Mouse (Mus musculus) midbrain, postnatal 0 days (tissue): ENCODE results near the gene Dnm2. TPM values are rescaled to one million over a fixed set of nuclear protein-coding genes. Genes with fewer than 3 reads are reported as not detected.
"Not testable (repeated sequence)": the region's sequence is repeated elsewhere in the genome, so short reads cannot be mapped to it uniquely, and the experiment has no call there.

Experiments
- ATAC-seq: fragments of 200-750 bp; cut with Nextera tagmentation; 2 replicates; pipeline ENCODE4 v1.8.0; 2017; ENCODE audit warnings: moderate number of reproducible peaks, mild to moderate bottlenecking, moderate TSS enrichment, moderate library complexity; ENCODE audit not compliant: low FRiP score
- DNase-seq: peaks from one replicate; pipeline ENCODE4 v3.0.0-alpha.2; 2015; ENCODE audit warnings: low spot score
- H3K27ac ChIP-seq: fragments of 300-500 bp; sonication (generic); 2 replicates; pipeline ENCODE4 v1.5.1; 2014; ENCODE audit warnings: low read depth, mild to moderate bottlenecking, low read length, mixed read lengths
- H3K27me3 ChIP-seq: fragments of 300-500 bp; sonication (generic); 2 replicates; pipeline ENCODE4 v1.6.1; 2014; ENCODE audit warnings: low read length, control low read depth, mixed read lengths; ENCODE audit not compliant: insufficient read depth
- H3K36me3 ChIP-seq: fragments of 300-500 bp; sonication (generic); 2 replicates; pipeline ENCODE4 v1.6.1; 2014; ENCODE audit warnings: low read length, control low read depth, mixed read lengths; ENCODE audit not compliant: insufficient read depth
- H3K4me1 ChIP-seq: fragments of 300-500 bp; sonication (generic); 2 replicates; pipeline ENCODE4 v1.6.1; 2014; ENCODE audit warnings: mild to moderate bottlenecking, control low read depth, antibody characterized with exemption, low read length, mixed read lengths; ENCODE audit not compliant: insufficient read depth
- H3K4me2 ChIP-seq: fragments of 300-500 bp; sonication (generic); 2 replicates; pipeline ENCODE4 v1.6.1; 2014; ENCODE audit warnings: low read depth, mild to moderate bottlenecking, low read length, mixed read lengths; ENCODE audit not compliant: poor library complexity, severe bottlenecking
- H3K4me3 ChIP-seq: fragments of 300-500 bp; sonication (generic); 2 replicates; pipeline ENCODE4 v1.5.1; 2014; ENCODE audit warnings: low read depth, mild to moderate bottlenecking, low read length, moderate library complexity
- H3K9ac ChIP-seq: fragments of 300-500 bp; sonication (generic); replicated peaks from 2 replicates; pipeline ENCODE4 v1.6.1; 2014; ENCODE audit warnings: mild to moderate bottlenecking, low read length, moderate library complexity, mixed read lengths; ENCODE audit not compliant: poor library complexity, severe bottlenecking
- H3K9me3 ChIP-seq: fragments of 300-500 bp; sonication (generic); 2 replicates; pipeline ENCODE4 v1.6.1; 2016; ENCODE audit warnings: low read length, control low read depth
- CTCF ChIP-seq: IDR thresholded peaks from 2 replicates; pipeline ENCODE4 v1.5.1; 2016; ENCODE audit warnings: antibody characterized with exemption, mild to moderate bottlenecking
- WGBS: fragments of 180-500 bp; shearing (Covaris S2); extraction: QIAGEN DNeasy Blood & Tissue Kit; methylation state at CpG from one replicate; pipeline ENCODE4 v1.1.7; 2014; 5-methylcytosine and 5-hydroxymethylcytosine counted together
- polyA plus RNA-seq: library from polyadenylated mRNA; unstranded; fragments of >200 nt; fragmentation: Nextera tagmentation; extraction: Ambion mirVana; gene quantifications from 2 replicates; pipeline ENCODE4 v1.2.1, GENCODE M21; 2015
- total RNA-seq: library from RNA; depleted of rRNA; stranded (reverse); fragments of >200 nt; gene quantifications from 2 replicates; pipeline ENCODE4 v1.2.3, GENCODE M21; 2014

The Dnm2 gene
- total and polyA plus RNA-seq, 2 experiments from 2014 or later = 59.2 to 69.2 TPM

- TF ChIP-seq CTCF = no peak
- peak overlapping the region; percentile 76 for H3K4me2 ChIP-seq
- WGBS = 79% methylated on average over 9 of the region's 9 CpGs
- peak overlapping the region; percentile 55; the same call in 1 of the 2 replicates for H3K9ac ChIP-seq
- H3K27ac ChIP-seq = peak overlapping the region; percentile 79
- no peak for DNase-seq
- H3K36me3 ChIP-seq = peaks cover 25% of the 10 kb centered on the region
- H3K27me3 ChIP-seq = no peaks in the 10 kb centered on the region
- peaks cover 11% of the 10 kb centered on the region; the same call in 1 of the 2 replicates for H3K4me1 ChIP-seq
- no peak for ATAC-seq
- H3K9me3 ChIP-seq = no peaks in the 10 kb centered on the region
- H3K4me3 ChIP-seq = peak overlapping the region; percentile 44
Observed at GRCm38 (mm10) chr9:21511052-21511451, 86.3 kb downstream of the Dnm2 start.

- DNase-seq (no peak), ATAC-seq (no peak)
- TF ChIP-seq CTCF = no peak
- Histone ChIP-seq H3K27me3 (no peaks in the 10 kb centered on the region), H3K4me3 (no peak overlapping the region), H3K9me3 (no peaks in the 10 kb centered on the region), H3K4me2 (no peak overlapping the region), H3K27ac (no peak overlapping the region), H3K4me1 (peaks cover 11% of the 10 kb centered on the region; the same call in 1 of the 2 replicates), H3K9ac (no peak overlapping the region), H3K36me3 (peaks cover 2% of the 10 kb centered on the region; the same call in 1 of the 2 replicates)
- 99% methylated on average over 4 of the region's 4 CpGs for WGBS
Observed at GRCm38 (mm10) chr9:21513466-21513865, 88.8 kb downstream of the Dnm2 start.

DNA sequence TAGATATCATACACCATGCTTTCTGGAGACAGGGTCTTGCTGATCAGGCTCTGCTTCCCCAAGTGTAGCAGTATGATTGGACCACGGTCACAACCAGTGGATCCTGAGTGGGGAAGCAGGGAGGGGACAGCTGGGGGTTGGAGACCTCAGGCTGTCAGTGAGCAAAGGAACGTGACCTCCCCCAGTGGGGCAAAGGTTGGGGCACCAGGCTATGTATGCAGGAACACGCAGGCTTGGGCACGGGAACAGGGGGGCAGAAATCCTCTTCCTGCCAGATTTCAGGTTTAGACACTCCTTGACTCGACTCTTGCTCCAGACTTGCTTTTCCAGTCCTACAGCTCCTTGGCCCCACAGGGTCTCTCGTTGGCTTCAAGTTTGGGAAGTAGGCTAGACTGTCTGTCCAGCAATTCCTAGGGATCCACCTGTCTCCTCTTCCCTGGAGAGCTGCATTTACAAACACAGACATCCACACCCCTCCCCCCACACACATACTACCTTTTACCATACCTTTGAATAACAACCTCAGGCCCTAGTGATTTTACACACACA, 93.3 kb downstream of the Dnm2 start:
- Histone ChIP-seq H3K4me2 (no peak overlapping the region), H3K4me3 (no peak overlapping the region), H3K4me1 (no peaks in the 10 kb centered on the region), H3K27ac (no peak overlapping the region), H3K9me3 (no peaks in the 10 kb centered on the region), H3K9ac (no peak overlapping the region), H3K27me3 (no peaks in the 10 kb centered on the region), H3K36me3 (no peaks in the 10 kb centered on the region)
- ATAC-seq (no peak), DNase-seq (no peak)
- 78% methylated on average over 6 of the region's 6 CpGs for WGBS
- TF ChIP-seq CTCF = no peak

- H3K4me3 ChIP-seq, H3K4me2 ChIP-seq, H3K9ac ChIP-seq, H3K9me3 ChIP-seq, H3K4me1 ChIP-seq, ATAC-seq, H3K36me3 ChIP-seq, H3K27me3 ChIP-seq, DNase-seq, H3K27ac ChIP-seq: not testable (repeated sequence)
- 86% methylated on average over 6 of the region's 6 CpGs for WGBS
Observed at GRCm38 (mm10) chr9:21518690-21519089, 94.0 kb downstream of the Dnm2 start.

DNA sequence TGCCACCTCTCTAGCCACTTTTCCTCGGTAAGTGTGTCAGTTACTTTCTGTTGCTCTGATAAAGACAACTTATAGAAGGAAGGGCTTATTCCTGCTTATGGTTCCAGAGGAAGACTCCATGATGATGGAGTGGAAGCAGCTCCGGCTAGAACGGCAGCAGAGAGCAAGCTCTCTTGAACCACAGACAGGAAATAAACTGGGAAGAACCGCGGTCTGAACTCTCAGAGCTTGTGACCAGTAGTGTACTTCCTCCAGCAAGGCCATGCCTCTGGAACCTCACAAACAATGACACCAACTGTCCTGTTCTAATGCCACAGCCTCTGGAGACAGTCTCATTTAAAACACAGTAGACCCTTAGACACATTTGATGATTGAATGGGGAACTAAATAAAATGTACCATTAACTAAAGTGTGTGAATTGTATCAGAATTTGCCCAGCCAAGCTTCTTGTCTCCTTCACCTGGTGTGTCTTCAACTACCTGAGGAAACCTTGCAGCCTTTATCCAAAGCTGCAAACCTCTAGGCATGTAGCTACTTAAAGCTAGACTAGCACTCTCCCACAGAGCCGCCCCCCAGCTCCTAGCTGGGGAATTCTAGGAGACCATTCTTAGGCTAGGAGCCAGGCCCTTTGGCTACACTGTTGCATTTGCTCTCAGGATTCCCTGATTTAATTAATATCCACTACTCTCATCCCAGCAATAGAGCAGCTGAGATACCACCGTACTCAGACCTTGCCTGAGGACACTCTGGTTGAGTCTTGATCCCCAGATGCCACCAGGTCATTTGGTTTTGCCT, 100.6 kb downstream of the Dnm2 start:
- Histone ChIP-seq H3K9me3 (no peaks in the 10 kb centered on the region), H3K4me2 (no peak overlapping the region), H3K27me3 (no peaks in the 10 kb centered on the region), H3K4me1 (no peaks in the 10 kb centered on the region), H3K9ac (no peak overlapping the region), H3K36me3 (no peaks in the 10 kb centered on the region), H3K27ac (no peak overlapping the region; the same call in 1 of the 2 replicates), H3K4me3 (no peak overlapping the region)
- DNase-seq = no peak
- 76% methylated on average over 7 of the region's 7 CpGs for WGBS
- no peak for ATAC-seq
- no peak for TF ChIP-seq CTCF

DNA sequence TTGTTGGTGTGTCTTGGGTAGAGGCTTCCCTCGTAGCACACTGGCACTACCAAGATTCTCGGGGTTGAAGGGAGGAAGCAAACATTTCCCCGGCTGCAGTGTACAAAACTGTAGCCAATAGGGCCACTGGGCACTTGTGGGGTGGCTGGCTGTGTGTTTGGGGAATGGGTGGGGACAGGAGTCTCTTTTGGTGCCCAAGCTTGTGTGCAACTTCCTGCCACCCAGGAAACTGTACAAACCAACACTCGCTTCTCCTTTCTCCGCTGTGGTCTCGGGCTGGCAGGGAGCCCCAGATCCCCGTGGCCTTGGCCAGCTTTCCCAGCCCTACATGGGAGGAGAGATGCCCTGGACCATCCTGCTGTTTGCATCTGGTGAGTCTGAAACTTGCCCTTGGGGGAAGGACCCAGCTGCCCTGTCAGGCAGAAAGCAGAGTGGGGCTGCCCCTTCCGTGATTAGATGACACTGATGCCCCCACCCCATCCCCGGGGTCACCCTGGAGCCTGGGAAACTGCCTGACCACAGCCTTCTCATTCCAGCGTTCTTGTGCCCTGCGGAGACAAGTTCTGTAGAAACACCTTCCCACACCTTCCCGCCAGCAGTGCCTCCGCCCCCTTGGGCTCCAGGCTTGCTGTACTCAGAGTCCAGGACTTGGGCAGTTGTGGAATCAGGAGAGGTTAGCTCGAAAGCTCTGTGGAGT, 101.4 kb downstream of the Dnm2 start, which contains the start of gene AB124611:
Gene AB124611, plus strand, starts transcription at position 240 of the 697 bp plus-strand sequence.
- DNase-seq = no peak
- WGBS = 71% methylated on average over 14 of the region's 14 CpGs
- no peak for TF ChIP-seq CTCF
- H3K4me3 ChIP-seq = no peak within 1 kb of the TSS
- H3K27me3 ChIP-seq = no peaks in the 10 kb centered on the region
- no peaks in the 10 kb centered on the region for H3K36me3 ChIP-seq
- no peaks in the 10 kb centered on the region for H3K9me3 ChIP-seq
- H3K4me2 ChIP-seq = no peak within 1 kb of the TSS
- H3K27ac ChIP-seq = no peak within 1 kb of the TSS; the same call in 1 of the 2 replicates
- no peaks in the 10 kb centered on the region for H3K4me1 ChIP-seq
- no peak within 1 kb of the TSS for H3K9ac ChIP-seq
- ATAC-seq = no peak
